Mouse (Mus musculus) layer of hippocampus, adult 11-12 months (tissue): ENCODE data around the gene Kifc3.

Experiments
- DNase-seq: peaks from one replicate; pipeline ENCODE4 v3.0.0; 2022; ENCODE audit warnings: low spot score

Gene Kifc3

GRCm38 (mm10) chr8:95075504-95075903 lies 127.1 kb downstream of the Kifc3 start:
- no peak for DNase-seq

GRCm38 (mm10) chr8:95067582-95067981 lies 135.0 kb downstream of the Kifc3 start:
- DNase-seq: peak; percentile 47

- DNase-seq: no peak
Measured at GRCm38 (mm10) chr8:95064531-95064930, 138.1 kb downstream of the Kifc3 start.

- no peak for DNase-seq
Measured at GRCm38 (mm10) chr8:95059812-95060533, 142.6 kb downstream of the Kifc3 start.

- DNase-seq: no peak
Measured at GRCm38 (mm10) chr8:95058661-95059060, 144.0 kb downstream of the Kifc3 start.

GRCm38 (mm10) chr8:95056414-95056813 lies 146.2 kb downstream of the Kifc3 start:
- no peak for DNase-seq

- DNase-seq: peak; percentile 22
Measured at GRCm38 (mm10) chr8:95054927-95055510, 147.6 kb downstream of the Kifc3 start, which contains the start of gene Drc7. Gene Drc7 (plus strand): TSS chr8:95055103.

GRCm38 (mm10) chr8:95054438-95054837 lies 148.2 kb downstream of the Kifc3 start:
- no peak for DNase-seq
